29 mouse cellular contexts compared by ENCODE assay signal in the genomic region with DNA sequence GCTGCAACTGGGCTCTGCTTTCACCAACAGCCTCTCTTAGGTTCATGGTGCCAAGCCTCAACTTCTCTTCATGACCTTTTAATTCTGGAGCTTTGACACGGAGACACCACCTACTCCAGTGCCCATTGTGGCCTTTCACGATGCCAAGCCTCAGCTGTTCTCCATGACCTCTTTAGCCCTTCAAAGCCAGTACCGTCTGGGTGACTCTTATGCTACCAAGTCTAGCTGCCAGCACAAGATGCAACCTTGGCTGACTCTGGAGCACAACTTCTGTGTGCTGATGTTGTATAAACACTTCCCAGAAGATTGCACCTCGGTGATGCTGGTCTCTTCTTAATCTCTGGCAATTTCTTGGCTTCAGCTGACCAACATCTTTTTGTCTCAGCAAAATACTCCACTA. TPM values are rescaled to one million over a fixed set of nuclear protein-coding genes. Genes with fewer than 3 reads are reported as not detected.
DNase-seq lines count a peak whose midpoint lies in the region; TF ChIP-seq lines count a peak whose summit lies in the region.
"Had no signal": no experiment of that assay in that cellular context is flagged by ENCODE, and none has a peak within 500 bp of the region (broad histone marks: within the 10 kb centered on the region; RNA-seq: fewer than 3 reads in every experiment).

No protein-coding gene starts in this region.

- TF ChIP-seq CTCF in left cerebral cortex, adult 2 months (IDR thresholded peaks at IDR 0.05) = no peak

- intact Hi-C loops in left cerebral cortex, adult 2 months (cut with DNase I) = loop anchor here (5.0 kb wide), 1 partner anchor 89 kb away; no protein-coding TSS in a partner anchor

- no peak overlapping the region for H3K27ac ChIP-seq in left cerebral cortex, adult 2 months
- H3K27ac ChIP-seq: embryonic facial prominence, embryonic 13.5 days; embryonic facial prominence, embryonic 15.5 days; forebrain, embryonic 13.5 days had no signal

- H3K4me3 ChIP-seq in left cerebral cortex, adult 2 months = no peak overlapping the region
- H3K4me3 ChIP-seq: embryonic facial prominence, embryonic 13.5 days; embryonic facial prominence, embryonic 15.5 days; erythroblast, embryonic 14.5 days; forebrain, embryonic 13.5 days had no signal

- DNase-seq in adrenal gland, adult 2 months = peak; percentile 58
- DNase-seq in adrenal gland, postnatal 4 days (ENCODE audit: low spot score in 2 of 2) = no peak
- DNase-seq in adrenal gland, postnatal 10 days = peak; percentile 14
- no peak for DNase-seq in adrenal gland, postnatal 25 days
- DNase-seq in adipocyte (ENCODE audit: low spot score) = peak; percentile 71
- DNase-seq in adrenal gland, postnatal 36 days = peak; percentile 6 to 55
- DNase-seq in left cerebral cortex, adult 2 months (ENCODE audit: extremely low spot score in 1 of 2, low spot score in 2 of 2) = no peak
- DNase-seq: B cell, adult 2 months; cerebellum, adult 11 months; cerebellum, adult 18-20 months; cerebellum, adult 8-10 months; cerebellum, adult 9-11 months; cerebellum, postnatal 14 days; cerebellum, postnatal 36 days; embryo, embryonic 11 days had no signal

RNA-seq across cellular contexts. Expression of a gene that starts 15.8 kb away (rescaled TPM):
- not detected for total RNA-seq in adrenal gland, adult 2 months (2021)
- polyA plus RNA-seq in adrenal gland, adult 2 months (2012; rRNA removed) = not detected in 2 replicates
- under 1 TPM; 0.22 to 0.37 TPM for total RNA-seq in adrenal gland, postnatal 4 days (2021)
- total RNA-seq in adrenal gland, postnatal 10 days (2021) = not detected
- not detected in 2 replicates for total RNA-seq in adrenal gland, postnatal 25 days (2021)
- not detected for total RNA-seq in adrenal gland, postnatal 36 days (2021)
- under 1 TPM; 0.38 to 0.77 TPM for total RNA-seq in left cerebral cortex, adult 2 months (2021)
- total RNA-seq: CH12.LX; common myeloid progenitor, adult 5-6 weeks had no signal
- polyA plus RNA-seq: activated CD4-positive, CD25-positive, alpha-beta regulatory T cell, adult 4 months; brain, embryonic 14.5 days; embryonic facial prominence, embryonic 11.5 days; embryonic facial prominence, embryonic 13.5 days; embryonic facial prominence, embryonic 15.5 days; erythroblast, embryonic 14.5 days; forebrain, embryonic 11.5 days; forebrain, embryonic 13.5 days; forebrain, embryonic 16.5 days; G1E; Patski had no signal

RNA-seq across cellular contexts. Expression of a gene that starts 52.1 kb away (rescaled TPM):
- 100 to 1,000 TPM; 127 to 450 TPM for total RNA-seq in adrenal gland, adult 2 months (2021)
- polyA plus RNA-seq in adrenal gland, adult 2 months (2012; rRNA removed) = 260 and 429 TPM in 2 replicates
- 100 to 1,000 TPM; 158 to 160 TPM for total RNA-seq in adrenal gland, postnatal 4 days (2021)
- total RNA-seq in adrenal gland, postnatal 10 days (2021) = 10 to 100 TPM; 98.1 to 99.0 TPM
- total RNA-seq in adrenal gland, postnatal 25 days (2021) = 99.3 and 166 TPM in 2 replicates
- total RNA-seq in adrenal gland, postnatal 36 days (2021) = 100 to 1,000 TPM in 1 of 2 experiments, 10 to 100 TPM in 1; 83.7 to 248 TPM
- total RNA-seq in left cerebral cortex, adult 2 months (2021) = 10 to 100 TPM; 96.8 to 98.7 TPM
- total RNA-seq: CH12.LX, G1E had no signal
- polyA plus RNA-seq: activated CD4-positive, CD25-positive, alpha-beta regulatory T cell, adult 4 months; CD4-positive, CD25-positive, alpha-beta regulatory T cell, adult 4 months; G1E had no signal

Comparison
In these comparisons a context has a peak if more than half of its experiments do, and no peak if none do; other contexts are left out.
1. DNase-seq: peak in adrenal gland, adult 2 months (single experiment), adrenal gland, postnatal 10 days (single experiment), adipocyte (single experiment) and adrenal gland, postnatal 36 days (2 of 2); none in adrenal gland, postnatal 4 days (0 of 2), adrenal gland, postnatal 25 days (single experiment) and left cerebral cortex, adult 2 months (0 of 2).